Mouse (Mus musculus) heart, postnatal 0 days (tissue): Measurements from ENCODE around the gene Palm3.

Source experiments
- CTCF ChIP-seq: IDR thresholded peaks from 2 replicates; pipeline ENCODE4 v1.5.1; 2016; ENCODE audit warnings: antibody characterized with exemption, control low read depth, low read depth
- EP300 ChIP-seq: IDR thresholded peaks from 2 replicates; pipeline ENCODE4 v1.6.1; 2016; ENCODE audit warnings: antibody characterized with exemption, low read depth

DNA sequence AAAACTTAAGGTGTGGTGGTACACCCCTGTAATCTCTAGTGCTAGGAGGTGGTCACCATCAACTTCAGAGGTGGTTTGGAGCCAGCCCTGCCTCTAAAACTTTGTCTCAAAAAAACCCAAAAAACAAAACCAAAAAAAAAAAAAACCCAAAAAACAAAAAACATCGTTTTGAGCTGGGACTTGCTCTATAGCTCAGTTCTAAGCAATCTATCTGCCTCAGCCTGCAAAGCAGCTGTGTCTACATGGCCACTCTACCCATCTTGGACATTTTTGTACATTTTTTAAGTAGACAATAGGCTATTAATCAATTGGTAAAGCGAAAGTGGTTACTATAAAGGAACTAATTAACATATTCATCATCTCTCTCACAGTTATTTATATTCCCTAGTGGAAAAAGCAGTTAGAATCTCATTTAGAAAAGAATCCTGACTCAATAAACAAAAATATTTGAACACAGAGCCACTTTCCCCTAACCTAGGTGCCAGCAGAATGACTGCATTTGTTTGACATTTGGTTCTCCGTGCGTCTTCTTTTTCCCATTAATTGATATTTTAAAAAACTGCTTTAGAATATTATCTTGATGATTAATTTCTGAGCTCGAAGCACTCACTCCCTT is 44.3 kb downstream of the Palm3 start:
- TF ChIP-seq EP300 (no peak), CTCF (no peak)
